Mouse (Mus musculus): ENCODE results near the gene Apol7a.

Apol7a gene

DNA sequence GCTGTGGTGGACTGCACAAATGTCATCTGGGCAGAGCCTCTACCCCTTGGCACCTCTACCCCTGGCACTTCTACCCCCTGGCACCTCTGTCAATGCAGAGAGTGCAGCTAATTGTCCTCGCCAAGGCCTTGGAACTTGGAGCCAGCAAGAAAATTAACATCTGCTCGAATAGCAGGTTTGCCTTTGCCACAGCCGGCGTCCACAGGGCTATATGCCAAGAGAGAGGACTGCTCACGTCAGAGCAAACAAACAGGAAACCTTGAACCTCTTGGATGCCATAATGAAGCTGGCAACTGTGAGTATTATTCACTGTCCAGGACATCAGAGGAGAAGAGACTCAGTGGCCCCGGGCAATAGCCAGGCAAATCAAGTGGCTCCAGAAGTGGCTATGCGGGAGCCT, 22.0 kb downstream of the Apol7a start:
- no peak for DNase-seq (ENCODE audit: low read depth, low spot score)

DNA sequence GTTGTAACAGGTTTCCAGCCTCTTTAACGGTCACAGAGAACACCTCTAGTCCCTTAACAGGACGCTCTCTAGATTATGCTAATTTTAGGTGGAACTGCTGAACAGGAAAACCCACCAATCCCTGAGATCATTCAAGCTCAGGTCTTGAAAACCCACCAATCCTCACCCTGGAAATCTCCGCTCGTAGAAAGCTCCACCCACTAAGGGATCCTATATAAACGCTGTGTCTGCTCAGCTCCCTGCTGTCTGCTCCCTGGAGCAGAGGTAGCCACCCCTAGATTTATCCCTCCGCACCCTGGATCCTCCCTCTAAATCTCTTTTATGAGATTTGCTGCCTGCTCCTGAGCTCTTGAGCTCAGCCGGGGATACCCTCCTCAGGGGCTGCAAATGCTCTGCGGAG, 28.3 kb downstream of the Apol7a start:
- DNase-seq (ENCODE audit: low read depth, low spot score), result no peak

DNA sequence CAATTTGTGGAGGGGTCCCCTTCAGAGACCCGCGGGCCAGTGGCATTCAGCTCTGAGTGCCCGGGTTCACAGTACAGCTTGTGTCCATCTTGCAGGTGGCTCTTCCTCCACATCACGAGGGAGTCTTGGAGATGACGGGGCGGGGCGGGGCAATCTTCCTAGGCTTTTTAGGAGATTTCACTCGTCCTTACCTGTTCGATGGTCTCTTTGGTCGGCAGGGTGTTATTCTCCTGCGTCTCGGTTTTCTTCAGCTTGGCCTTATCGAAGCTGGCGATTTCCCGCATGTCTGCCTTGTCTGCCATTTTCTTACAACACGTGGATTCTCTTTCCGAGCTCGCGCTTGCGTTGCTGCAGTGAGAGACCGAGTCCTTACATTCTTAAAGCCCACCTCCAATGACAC, 28.9 kb downstream of the Apol7a start:
- no peak for DNase-seq (ENCODE audit: low read depth, low spot score)

DNA sequence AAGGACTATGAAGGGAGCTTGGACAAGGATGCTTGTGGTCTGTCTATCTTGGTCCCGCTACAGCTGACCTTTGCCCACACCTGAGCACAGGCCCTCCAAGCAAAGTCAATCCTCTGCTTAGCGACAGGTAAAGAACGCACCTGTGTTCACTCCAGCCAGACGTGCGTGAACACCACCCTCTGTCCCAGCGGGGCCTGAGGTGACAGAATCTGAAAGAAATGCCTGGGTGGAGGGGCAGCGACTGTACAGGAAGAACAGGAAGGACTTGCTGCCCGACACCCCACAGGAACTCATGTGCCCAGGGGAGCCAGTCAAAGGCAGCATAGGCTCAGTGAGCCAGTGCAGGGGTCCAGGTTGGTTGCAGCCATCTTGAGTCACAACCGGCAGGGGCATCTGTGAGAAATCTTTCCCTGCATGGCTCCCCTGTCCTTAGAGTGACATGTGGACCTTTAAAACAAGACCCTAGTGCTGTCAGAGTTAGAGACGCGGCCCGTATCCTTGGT, 30.0 kb downstream of the Apol7a start:
- no peak for DNase-seq (ENCODE audit: low read depth, low spot score)

DNA sequence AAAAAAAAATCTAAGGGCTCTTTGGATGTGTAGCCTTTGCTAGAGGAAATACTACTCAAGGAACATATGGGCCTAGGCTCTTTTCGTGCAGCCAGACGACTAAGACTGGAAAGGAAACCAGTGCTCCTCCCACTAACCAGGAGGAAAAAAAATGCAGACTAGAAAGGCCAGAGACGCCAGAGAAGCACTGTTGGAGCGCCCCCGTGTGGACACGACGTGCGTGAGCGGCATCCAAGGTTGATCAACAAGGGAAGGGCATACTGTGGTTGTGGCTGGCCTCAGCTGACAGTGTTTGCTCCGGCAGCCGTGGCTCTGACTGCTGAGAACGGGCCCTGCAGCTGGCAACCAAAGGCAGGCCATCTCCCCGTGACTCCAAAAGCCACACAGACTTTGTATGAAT, 30.8 kb downstream of the Apol7a start:
- peak; percentile 82 for DNase-seq (ENCODE audit: low read depth, low spot score)

DNA sequence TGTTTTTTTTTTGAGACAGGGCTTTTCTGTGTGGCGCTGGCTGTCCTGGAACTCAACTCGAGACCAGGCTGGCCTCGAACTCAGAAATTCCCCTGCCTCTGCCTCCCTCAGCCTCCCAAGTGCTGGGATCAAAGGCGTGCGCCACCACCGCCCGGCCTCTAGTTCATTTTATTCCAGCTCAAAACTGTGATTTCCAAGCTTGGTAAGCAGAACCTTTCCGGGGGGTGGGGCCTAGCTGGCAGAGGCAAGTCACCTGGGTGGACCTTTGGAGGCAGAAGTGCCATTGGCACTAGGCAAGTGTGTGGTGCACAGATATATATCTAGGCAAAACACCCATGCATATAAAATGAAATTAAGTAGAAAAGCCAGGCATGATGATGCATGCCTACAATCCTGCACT, 31.4 kb downstream of the Apol7a start:
- DNase-seq (ENCODE audit: low read depth, low spot score), result no peak

DNA sequence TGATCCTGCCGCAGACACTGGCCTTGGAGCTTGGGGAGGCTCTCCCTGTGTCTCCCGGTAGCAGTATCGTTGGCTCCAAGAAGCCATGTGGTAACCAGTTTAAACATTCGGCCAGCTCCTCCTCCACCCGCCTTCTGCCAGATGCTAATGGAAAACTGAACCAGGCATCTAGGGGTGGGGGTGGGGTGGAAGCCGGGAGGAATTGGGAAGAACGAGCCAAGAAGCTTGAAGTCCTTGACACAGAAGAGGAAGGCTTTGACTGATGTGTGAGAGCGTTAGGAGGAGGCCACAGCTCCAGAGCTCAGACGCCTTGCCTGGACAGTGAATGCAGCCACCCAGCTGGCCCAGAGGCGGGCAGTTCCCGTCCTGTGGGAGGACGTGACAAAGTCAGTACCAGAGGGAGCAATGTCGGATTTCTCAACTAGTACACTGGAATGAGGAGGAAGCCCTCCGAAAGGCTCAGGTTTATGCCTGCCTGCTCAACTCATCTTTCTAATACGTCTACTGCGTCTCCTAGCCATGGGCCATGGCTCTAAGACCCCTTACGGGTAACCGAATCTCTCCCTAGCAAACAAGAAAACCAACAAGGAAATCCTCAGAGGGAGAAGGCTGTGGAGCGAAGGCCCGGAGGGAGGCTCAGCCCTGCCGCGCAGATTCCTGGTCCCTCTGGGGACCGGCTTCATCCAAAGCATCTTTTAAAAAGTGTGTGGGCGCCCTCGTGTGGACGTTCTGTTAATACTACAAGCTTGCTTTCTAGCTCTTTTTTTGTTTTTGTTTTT, 32.0 kb downstream of the Apol7a start:
- DNase-seq (ENCODE audit: low read depth, low spot score), result no peak

DNA sequence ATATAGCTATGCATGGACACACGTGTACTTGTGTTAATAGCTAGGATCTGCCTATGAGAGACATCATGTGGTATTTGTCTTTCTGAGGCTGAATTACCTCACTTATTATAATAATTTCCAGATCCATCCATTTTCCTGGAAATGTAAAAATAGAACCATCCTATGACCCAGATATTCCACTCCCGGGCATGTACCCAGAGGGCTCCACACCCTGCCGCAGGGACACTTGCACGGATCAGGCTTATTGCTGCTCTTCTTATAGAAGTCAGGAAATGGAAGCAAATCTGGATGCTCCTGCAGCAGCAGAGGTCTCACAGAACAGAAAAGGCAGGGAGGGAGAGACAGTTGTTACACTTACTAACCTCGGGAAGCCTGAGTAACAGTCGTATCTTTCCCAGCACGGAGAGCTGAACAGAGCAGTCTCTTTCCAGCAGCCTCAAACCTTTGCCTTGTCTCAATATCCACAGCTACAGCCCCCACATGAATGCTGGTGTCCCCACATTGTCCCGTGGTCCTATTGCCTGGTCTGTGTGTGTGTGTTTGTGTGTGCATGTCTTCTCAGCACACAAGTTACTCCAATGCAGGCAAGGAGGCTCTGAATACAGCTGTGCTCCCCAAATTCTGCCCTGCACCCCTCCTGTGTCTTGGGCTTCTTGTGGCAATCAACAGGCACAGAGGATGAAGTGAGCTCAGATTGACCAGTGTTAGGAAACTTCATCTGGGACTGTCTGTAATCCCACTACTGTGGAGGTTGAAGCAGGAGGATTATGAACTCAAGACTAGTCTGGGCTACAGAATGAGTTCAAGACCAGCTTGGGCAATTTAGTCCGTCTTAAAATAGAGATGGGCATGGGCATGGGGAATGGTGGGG, 33.0 kb downstream of the Apol7a start:
- DNase-seq (ENCODE audit: low read depth, low spot score), result no peak

DNA sequence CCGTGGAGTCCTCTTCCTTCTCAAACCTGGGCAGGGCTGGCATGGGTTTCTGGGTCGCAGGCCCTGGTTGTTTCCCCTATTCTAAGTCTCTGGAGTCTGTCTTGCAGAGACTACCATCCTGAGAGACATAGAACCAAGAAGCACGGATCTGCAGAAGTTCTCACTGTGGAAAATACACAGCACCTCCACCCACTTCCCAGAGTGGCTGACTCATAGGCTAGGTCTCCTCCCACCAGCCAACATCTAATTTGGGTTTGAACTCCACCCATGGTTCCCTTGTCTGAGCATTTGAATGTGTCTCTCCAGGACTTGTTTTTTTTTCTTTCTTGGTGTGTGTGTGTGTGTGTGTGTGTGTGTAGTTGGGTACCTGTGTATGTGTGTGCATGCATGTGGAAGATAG, 34.9 kb downstream of the Apol7a start:
- DNase-seq (ENCODE audit: low read depth, low spot score), result no peak

DNA sequence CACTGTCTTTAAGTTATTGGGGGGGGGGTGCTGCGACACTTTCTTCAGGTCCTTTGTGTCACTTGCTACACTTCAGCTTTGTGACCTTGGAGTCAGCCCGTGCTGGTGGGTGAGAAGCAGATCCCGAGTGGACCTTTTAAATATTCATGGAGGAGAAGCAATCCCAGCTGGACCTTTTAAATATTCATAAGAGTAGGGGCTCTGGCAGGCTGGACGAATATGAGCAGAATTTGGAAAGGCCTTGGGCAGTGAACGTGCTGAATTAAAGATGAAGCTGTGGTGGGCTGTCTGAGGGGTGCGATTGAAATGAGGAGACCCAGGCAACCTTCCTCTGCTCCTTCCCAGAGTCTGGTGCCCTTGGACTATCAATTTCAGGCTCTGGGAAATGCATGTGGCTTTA, 35.3 kb downstream of the Apol7a start:
- DNase-seq (ENCODE audit: low read depth, low spot score), result no peak

DNA sequence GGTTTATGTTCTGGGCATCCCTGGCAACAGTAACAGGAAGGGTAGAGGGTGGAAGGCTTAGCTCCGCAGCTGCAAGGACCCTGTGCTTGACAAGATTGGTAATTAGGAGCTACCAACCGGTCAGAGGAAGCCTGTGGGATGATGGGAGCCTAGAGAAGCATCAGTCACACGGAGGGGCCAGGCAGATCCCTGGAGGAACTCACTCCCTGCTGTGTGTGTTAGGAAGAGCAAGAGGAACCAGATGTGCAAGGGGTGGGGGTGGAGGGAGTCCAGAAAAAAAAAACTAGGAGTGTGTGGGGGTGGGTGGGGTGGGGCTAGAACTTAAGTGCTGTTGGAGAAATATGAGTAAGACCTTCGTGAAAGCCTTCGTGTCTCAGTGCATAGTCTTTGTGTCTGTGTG, 36.0 kb downstream of the Apol7a start:
- DNase-seq (ENCODE audit: low read depth, low spot score), result no peak

DNA sequence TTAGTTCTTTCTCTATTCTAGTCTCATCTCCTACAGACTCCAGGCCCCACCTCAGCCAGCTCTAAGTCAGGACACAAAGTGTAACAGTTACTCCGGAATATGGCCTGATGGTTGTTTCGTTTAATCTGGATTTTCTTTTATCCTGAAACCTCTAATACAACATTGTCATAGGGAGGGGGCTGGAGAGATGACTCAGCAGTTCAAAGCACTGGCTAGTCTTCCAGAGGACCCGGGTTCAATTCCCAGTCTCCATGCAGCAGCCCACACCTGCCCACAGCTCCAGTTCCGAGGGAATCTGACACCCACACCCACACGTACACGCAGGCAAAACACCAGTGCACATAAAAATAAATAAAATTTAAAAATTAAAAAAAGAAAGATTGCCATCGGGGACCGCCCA, 39.0 kb downstream of the Apol7a start:
- no peak for DNase-seq (ENCODE audit: low read depth, low spot score)

DNA sequence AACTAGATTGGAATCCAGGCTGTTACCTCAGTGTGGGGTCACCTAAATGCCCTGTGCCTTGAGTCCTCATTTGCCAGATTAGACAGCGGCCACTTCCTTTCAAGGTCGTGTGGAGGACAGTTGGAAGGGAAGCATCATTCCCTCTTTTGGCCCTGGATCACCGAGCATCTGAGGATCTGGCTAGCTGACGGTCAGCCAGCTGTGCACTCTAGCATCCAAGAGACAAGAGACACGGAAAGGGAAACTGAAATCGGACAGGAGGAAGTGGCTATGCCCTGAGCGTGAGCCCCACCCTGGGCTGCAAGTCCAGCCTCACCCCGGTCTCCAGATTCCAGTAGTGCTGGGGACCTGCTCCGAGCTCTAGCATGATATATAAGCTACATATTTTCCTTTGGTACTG, 39.4 kb downstream of the Apol7a start:
- DNase-seq (ENCODE audit: low read depth, low spot score), result no peak

DNA sequence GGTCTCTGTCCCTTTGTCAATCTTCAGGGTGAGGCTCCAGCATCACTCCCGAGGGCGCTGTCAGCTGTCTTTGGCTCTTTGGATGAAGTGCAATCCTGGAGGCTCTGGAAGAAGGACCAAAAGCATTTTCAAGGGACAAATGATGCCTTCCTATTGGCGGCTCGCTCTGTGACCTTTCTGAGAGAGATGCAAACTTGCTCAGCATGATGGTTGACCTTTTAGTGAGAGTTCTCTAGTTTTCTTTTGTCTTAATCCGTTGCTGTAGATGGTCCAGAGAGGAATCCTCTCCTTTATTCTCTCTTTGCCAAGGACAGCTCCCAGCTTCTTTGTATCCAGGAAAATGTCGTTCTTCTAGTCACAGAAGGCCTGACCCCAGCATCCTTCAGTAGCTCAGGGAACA, 39.8 kb downstream of the Apol7a start:
- no peak for DNase-seq (ENCODE audit: low read depth, low spot score)

DNA sequence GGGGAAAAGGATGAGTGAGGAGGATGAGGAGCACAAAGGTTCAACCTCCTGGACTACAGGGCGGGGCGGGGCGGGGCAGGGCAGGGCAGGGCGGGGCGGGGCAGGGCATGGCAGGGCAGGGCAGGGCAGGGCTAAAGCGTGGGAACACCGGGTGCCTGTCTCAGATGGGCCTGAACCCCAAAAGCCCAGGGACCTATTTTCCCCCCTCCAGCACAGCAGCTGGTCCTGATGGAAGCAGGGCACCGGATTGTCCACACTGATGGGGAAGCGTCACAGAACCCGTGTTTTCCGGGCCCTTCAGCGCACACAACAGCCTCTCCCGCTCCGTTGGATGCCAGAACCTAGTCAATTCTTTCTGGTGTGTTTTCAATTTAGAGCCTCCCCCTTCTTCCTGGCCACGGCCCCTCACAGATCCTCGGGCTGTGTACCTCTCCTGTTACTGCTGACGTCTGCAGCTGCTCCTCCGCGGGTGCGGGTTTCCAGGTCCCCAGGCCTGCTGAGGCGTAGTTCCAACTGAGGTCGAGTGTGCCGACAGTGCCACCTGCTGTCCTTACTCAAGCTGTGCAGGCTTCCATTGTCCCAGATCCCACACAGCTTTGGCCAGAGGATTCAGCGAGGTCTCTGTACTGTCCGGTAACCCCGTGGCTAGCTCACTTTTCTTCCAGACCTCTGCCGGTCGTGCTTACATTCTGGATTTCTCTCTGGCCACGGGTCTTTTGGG, 40.4 kb downstream of the Apol7a start:
- DNase-seq (ENCODE audit: low read depth, low spot score), result peak; percentile 84

DNA sequence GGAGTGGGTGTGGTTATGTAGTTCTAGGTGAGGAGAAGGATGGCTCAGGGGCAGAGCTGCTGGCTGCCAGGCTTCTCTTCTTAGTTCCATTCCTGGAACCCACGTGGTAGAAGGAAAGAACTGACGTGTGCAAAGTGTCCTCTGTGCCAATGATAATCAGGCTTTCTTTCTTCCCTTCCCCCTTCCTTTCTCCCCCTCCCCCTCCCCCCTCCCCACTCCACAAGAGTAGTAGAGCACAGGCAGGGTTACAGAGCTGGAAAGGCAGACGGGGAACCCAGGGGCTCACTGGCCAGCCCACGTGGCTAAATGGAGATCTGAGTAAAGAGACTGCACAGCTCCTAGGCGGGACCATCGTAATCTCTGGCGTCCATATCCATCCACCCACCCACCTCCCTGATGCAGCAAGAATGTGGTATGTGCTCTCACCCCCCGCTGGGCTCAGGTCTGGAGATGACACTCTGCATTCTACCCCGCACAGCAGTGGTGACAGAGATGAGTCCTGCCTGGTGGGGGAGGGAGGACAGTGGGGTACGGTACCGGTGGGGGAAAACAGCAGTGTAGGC, 42.6 kb downstream of the Apol7a start:
- DNase-seq (ENCODE audit: low read depth, low spot score), result no peak

DNA sequence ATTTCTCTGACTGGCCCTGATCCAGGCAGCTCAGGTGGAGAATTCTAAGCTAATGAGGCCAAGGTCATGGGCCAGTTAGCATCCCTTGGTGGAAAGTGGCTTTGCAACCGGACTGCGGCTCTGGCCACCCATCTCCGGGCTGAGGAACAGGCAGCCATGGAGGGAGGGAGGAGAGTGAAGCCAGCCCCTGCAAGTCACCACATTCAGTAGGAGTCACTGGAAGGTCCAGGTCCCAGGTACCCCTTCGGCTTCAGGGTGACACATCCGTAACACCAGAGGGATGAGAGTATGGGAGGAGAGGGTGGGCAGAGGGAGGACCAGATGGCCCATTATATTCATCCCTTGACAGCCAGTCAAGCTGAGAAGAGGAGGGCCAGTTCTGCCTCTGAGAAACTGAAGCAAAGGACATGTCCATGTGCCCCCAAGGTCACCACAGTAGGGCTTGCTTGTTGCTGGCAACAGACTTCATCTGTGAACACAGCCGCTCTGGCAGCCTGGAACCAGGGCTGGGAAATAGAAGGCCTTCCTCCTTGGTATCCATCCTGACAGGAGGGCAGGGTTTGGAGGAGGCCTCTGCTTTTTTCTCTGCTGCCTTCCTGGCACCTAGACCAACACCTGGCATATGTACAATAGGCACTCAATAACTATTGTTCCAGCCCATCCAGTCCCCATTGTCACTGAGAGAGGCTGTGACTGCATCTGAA, 43.9 kb downstream of the Apol7a start:
- DNase-seq (ENCODE audit: low read depth, low spot score), result no peak

DNA sequence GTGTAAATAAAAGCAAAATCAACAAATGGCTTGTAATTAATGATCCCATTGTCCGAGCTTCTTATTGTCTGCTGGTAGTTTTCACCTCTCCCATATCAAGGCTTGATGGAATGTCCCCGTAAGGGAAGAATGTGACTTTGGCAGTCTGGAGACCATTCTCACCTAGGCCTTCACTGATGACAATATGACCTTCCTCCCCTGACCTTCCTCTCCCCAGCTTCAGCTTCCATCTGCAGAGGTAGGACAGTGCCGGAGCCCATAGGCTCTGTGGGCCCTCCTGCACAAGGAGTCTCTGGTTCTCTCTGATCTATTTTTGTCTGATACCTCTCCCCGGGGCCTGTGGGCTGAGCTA, 44.4 kb downstream of the Apol7a start:
- DNase-seq (ENCODE audit: low read depth, low spot score), result no peak

DNA sequence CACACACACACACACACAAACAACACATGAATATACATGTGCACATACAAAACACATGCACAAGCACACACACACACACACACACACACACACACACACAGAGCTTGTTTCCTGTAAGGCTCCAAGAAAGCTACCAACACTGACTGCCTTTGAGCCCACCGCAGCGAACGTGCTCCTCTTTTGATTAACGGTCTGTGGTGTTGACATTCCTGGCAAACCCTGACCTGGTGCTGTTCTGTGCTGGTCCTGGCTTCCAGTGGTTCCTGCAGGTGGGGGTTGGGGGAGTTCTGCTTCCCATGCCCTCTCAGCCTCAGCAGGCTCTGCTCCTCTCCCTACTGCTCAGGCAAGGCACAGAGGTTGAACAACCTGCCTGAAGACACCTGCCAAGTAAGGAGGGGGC, 45.1 kb downstream of the Apol7a start:
- no peak for DNase-seq (ENCODE audit: low read depth, low spot score)

DNA sequence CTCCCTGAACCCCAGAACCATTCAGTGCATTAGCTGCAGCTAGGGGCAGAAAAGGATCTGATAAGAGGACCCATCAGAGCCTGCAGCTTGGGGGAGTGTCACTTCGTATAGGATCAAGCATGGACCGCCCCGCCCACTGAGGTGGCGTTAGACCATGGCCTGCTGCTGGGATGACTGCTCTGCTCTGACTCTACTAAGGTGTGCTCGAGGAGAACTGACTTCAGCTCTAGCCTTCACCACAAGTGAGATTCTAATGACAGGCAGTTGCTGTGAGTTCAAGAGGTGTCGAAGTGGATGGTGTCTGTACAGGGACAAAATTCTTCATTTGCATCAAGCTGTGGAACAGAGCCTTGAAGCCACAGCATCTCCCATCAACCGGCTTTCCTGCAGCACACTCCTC, 46.0 kb downstream of the Apol7a start:
- no peak for DNase-seq (ENCODE audit: low read depth, low spot score)

DNA sequence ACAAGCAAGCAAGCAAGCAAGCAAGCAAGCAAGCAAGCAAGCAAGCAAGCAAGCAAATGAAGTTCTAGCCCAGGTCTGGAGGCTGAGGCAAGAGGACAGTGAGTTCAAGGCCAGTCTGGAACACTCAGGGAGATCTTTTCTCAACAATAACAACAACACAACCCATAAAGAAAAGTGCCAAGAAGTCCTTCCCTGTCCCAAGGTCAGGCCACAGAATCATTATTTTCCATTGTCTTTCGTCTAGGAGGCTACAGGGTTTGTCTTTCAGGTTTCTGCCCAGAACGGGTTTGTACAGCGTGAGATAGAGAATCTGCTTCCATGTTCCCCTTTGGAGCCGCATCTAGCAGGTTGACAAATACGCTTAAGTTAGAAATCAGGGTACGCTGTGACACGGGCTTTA, 48.8 kb downstream of the Apol7a start:
- DNase-seq (ENCODE audit: low read depth, low spot score), result no peak

Measured in WW6 (cell line).